Mouse (Mus musculus): ENCODE measurements around the gene Abhd8.
"Not testable (repeated sequence)": the region's sequence is repeated elsewhere in the genome, so short reads cannot be mapped to it uniquely, and the experiment has no call there.

Abhd8 gene

GRCm38 (mm10) chr8:71457659-71458270 lies 5.7 kb downstream of the Abhd8 start:
- DNase-seq: no peak

DNA sequence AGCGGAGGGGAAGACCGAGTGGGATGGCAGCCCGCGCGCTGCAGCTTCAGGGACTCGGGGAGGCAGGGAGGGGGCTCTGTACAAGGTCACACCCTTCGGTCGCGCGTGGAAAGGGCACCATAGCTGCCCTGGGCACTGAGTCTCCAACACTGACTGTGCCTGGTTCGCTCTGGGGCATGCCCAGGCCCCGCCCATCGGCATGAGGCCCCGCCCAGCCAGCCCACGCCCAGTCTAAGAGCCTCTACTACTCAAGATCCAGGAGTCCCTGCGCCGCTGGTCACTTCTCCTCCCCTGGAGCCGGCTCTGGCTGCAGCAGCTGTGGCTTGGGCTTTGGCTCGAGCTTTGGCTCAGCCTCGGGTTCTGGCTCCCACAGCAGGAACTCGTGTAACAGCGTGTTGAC lies 6.5 kb downstream of the Abhd8 start:
- DNase-seq: no peak

GRCm38 (mm10) chr8:71454668-71455067 lies 8.8 kb downstream of the Abhd8 start:
- no peak for DNase-seq

DNA sequence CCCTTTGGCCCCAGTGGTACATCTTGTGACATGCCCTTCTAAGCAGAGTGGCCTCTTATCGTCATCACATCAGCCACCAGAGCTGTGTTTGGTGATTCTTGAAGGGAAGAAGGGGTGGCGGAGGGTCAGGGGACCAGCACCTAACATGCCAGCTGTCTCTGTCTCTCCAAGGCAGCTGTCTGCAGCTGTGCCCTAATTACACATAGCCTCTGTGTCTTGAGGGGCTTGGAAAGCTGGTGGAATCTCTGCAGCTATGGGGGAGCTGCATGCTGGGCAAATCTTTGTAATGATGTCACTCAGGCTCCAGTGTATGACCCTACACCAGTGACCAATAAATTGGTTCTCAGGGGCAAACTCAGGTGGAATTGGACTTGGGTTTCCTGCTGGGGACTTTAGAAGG lies 10.8 kb downstream of the Abhd8 start:
- no peak for DNase-seq

- DNase-seq: no peak
Observed at GRCm38 (mm10) chr8:71451777-71452176, 11.7 kb downstream of the Abhd8 start.

DNA sequence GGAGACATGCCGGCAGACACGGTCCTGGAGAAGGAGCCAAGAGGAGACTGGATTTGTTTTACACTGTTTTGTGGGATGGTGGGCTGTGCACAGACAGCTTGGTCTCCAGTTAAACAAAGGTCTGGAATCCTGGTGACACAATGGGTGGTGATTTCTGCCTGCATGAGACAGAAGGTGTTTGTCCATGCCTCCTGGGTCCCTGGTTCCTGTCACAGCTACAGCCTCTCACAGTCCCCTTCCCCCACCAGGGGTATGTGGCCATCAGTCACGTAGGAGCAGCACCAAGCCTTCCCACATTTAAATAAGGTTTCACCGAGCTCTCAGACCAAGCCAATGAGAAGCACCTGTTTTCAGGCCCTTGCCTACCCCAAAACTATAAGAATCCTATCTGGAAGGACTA lies 12.1 kb downstream of the Abhd8 start:
- no peak for DNase-seq

GRCm38 (mm10) chr8:71445096-71445495 lies 18.4 kb downstream of the Abhd8 start:
- no peak for DNase-seq

DNA sequence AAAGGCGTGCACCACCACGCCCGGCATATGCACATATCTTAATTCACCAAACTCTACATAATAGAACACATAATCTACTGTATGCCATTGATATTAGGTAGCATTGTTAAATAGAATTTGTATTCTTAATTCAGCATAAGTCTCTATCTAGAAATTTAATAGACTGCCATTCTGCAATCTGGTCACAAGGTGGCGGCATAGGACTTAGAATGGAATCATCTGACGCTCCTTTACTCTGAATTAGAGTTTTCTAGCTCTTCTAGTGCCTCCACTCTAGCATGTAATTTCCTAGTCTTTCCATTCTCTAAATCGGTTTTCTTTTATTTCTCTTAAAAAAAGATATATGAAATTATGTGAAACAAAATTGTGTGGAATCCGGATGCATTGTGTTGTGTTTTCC lies 22.1 kb downstream of the Abhd8 start:
- peak; percentile 57 for DNase-seq

DNA sequence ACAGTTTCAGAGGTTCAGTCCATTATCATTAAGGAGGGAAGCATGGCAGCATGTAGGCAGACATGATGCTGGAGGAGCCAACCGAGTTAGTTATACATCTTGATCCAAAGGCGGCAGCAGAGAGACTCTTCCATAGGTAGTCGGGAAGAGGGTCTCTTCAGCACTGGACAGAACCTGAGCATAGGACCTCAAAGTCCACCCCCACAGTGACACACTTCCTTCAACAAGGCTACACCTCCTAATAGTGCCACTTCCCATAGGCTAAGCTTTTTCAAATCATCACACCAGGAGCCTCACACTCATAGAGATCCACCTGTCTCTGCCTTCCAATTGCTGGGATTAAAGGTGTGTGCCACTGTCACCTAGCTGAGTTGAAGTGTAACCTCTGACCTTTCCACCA lies 26.4 kb downstream of the Abhd8 start:
- DNase-seq: no peak

GRCm38 (mm10) chr8:71432935-71433334 lies 30.5 kb downstream of the Abhd8 start:
- not testable (repeated sequence) for DNase-seq

GRCm38 (mm10) chr8:71422121-71422520 lies 41.3 kb downstream of the Abhd8 start:
- no peak for DNase-seq

DNA sequence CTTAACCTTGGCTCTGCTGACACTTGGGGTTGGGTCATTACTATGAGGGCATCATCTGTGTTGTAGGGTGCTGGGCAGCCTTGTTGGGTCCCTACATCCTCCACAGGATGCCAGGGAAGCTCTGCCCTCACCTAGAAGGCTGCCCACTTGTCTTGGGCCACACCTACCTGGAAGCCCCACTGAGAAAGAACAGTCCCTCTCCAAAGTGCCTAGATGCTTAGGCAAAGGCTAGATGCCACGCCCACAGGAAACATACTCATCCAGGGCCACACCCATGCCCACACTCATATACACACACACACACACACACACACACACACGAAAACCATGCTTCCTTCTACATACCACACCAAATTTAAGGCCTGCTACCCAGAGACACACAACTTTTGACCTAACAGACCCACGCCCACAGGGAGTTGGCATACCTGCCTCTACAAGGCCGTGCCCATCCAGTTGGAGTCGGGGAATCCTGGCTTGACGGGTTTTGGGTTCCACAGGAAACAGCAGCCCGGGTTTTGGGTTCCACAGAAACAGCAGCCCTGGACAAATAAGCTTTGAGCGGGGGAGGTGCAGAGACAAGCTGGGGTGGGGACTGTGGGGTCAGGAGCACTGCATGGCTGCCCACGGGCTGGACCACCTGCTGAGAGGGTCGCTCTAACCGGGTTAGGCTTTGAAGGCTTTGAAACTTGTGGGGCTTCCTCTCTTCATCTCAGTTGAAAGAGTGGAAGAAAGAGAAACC lies 51.8 kb downstream of the Abhd8 start:
- no peak for DNase-seq

DNA sequence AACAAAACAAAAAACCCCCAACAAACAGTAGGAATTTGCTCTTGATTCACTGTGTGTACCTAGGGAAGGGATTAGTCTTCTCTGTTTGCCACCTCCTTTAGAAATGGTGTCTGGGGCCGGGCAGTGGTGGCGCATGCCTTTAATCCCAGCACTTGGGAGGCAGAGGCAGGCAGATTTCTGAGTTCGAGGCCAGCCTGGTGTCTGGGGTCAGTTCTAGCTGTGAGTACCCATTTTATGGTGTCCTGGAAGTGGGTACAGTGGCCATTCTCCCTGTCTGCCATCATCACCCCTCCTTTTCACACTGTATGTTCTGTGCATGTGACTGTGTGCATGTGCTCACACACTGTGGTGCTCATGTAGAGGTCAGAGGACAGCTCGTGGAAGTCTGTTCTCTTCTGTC lies 55.2 kb downstream of the Abhd8 start:
- DNase-seq: no peak

GRCm38 (mm10) chr8:71407441-71407840 lies 56.0 kb downstream of the Abhd8 start:
- DNase-seq: no peak
